Mouse (Mus musculus): ENCODE data around the gene Gm7954. TPM values are rescaled to one million over a fixed set of nuclear protein-coding genes. Genes with fewer than 3 reads are reported as not detected.

Gene Gm7954
- polyA plus RNA-seq (2012; rRNA removed; ENCODE audit: low replicate concordance) = not detected in 2 replicates

GRCm38 (mm10) chr14:41453418-41453817, at the start of gene Gm7954:
Gm7954 (minus strand) TSS chr14:41453518.

GRCm38 (mm10) chr14:41489385-41489784, 36.1 kb upstream of the Gm7954 start, which contains the start of gene Gm3486:
Gm3486 (minus strand) TSS chr14:41489485.

GRCm38 (mm10) chr14:41408181-41408580, 45.1 kb downstream of the Gm7954 start, which contains the start of gene Gm6482:
Gm6482 (minus strand) TSS chr14:41408281.

Other genes starting within 250 kb of the Gm7954 start
- not detected in 2 replicates for gene Gm2832, start 174.7 kb downstream of the Gm7954 start, polyA plus RNA-seq (2012; rRNA removed; ENCODE audit: low replicate concordance)
- not detected in 2 replicates for gene Gm5798, start 104.9 kb downstream of the Gm7954 start, polyA plus RNA-seq (2012; rRNA removed; ENCODE audit: low replicate concordance)
- gene Gm7945, start 67.1 kb downstream of the Gm7954 start, polyA plus RNA-seq (2012; rRNA removed; ENCODE audit: low replicate concordance) = not detected in 2 replicates
- not detected in 2 replicates for gene Gm6482, start 45.2 kb downstream of the Gm7954 start, polyA plus RNA-seq (2012; rRNA removed; ENCODE audit: low replicate concordance)
- gene Gm3486, start 36.0 kb upstream of the Gm7954 start, polyA plus RNA-seq (2012; rRNA removed; ENCODE audit: low replicate concordance) = not detected in 2 replicates
- gene Gm7970, start 102.1 kb upstream of the Gm7954 start, polyA plus RNA-seq (2012; rRNA removed; ENCODE audit: low replicate concordance) = not detected in 2 replicates
- gene 1700049E17Rik2, start 119.7 kb upstream of the Gm7954 start, polyA plus RNA-seq (2012; rRNA removed; ENCODE audit: low replicate concordance) = not detected in 2 replicates
- gene Gm3072, start 171.1 kb upstream of the Gm7954 start, polyA plus RNA-seq (2012; rRNA removed; ENCODE audit: low replicate concordance) = not detected in 2 replicates
- gene Gm3676, start 193.0 kb upstream of the Gm7954 start, polyA plus RNA-seq (2012; rRNA removed; ENCODE audit: low replicate concordance) = not detected in 2 replicates
- not detected in 2 replicates for gene Gm8068, start 248.4 kb upstream of the Gm7954 start, polyA plus RNA-seq (2012; rRNA removed; ENCODE audit: low replicate concordance)